Mouse (Mus musculus) liver, adult 2 months (tissue): ENCODE data around the gene Unc13a.

ENCODE experiments used
- CTCF ChIP-seq: fragments of 200-500 bp; IDR thresholded peaks from 2 replicates; pipeline ENCODE4 v1.5.1; 2011; ENCODE audit warnings: low read depth, low read length, control low read depth
- POLR2A ChIP-seq: fragments of 200-500 bp; IDR thresholded peaks from 2 replicates; pipeline ENCODE4 v1.6.1; 2011; ENCODE audit warnings: low read length, control low read depth; ENCODE audit not compliant: insufficient read depth; ENCODE audit errors: extremely low read depth

- no peak for TF ChIP-seq CTCF
- TF ChIP-seq POLR2A, result no peak
Observed at GRCm38 (mm10) chr8:71671549-71671965, at the start of gene Unc13a.
